In genomic region chr2:74620368-74620767, GRCm38 (mm10) we compare ENCODE assay signal across 28 mouse cellular contexts. TPM values are rescaled to one million over a fixed set of nuclear protein-coding genes. Genes with fewer than 3 reads are reported as not detected.
"Had no signal": no experiment of that assay in that cellular context is flagged by ENCODE, and none has a peak within 500 bp of the region (broad histone marks: within the 10 kb centered on the region; RNA-seq: fewer than 3 reads in every experiment).

No protein-coding gene starts in this region.

- ATAC-seq: liver, embryonic 12.5 days; midbrain, embryonic 16.5 days had no signal

- H3K4me1 ChIP-seq: liver, embryonic 12.5 days; liver, embryonic 15.5 days; midbrain, embryonic 12.5 days; neural tube, embryonic 13.5 days; stomach, embryonic 15.5 days had no signal

- H3K27ac ChIP-seq: liver, embryonic 12.5 days; liver, embryonic 15.5 days; macrophage; midbrain, embryonic 12.5 days; neural tube, embryonic 13.5 days; stomach, embryonic 15.5 days had no signal

- H3K4me3 ChIP-seq: liver, embryonic 12.5 days; liver, embryonic 15.5 days; midbrain, embryonic 12.5 days; myocyte; neural tube, embryonic 13.5 days; stomach, embryonic 15.5 days had no signal

- H3K9me3 ChIP-seq: liver, embryonic 12.5 days; liver, embryonic 15.5 days; midbrain, embryonic 12.5 days; neural tube, embryonic 13.5 days; stomach, embryonic 15.5 days had no signal

- H3K36me3 ChIP-seq: liver, embryonic 12.5 days; liver, embryonic 15.5 days; midbrain, embryonic 12.5 days; neural tube, embryonic 13.5 days; stomach, embryonic 15.5 days had no signal

- H3K9ac ChIP-seq: liver, embryonic 12.5 days; liver, embryonic 15.5 days; midbrain, embryonic 12.5 days; neural tube, embryonic 13.5 days; stomach, embryonic 15.5 days had no signal

- H3K4me2 ChIP-seq: liver, embryonic 12.5 days; liver, embryonic 15.5 days; midbrain, embryonic 12.5 days; neural tube, embryonic 13.5 days; stomach, embryonic 15.5 days had no signal

- DNase-seq: kidney, adult 18-20 months; kidney, adult 9 months; kidney, postnatal 14 days; kidney, postnatal 4 days; liver; lung, adult 2 months; retina, postnatal 1 day; right cerebral cortex, postnatal 25 days; spleen, adult 18-20 months; thymus, postnatal 25 days had no signal

- H3K27me3 ChIP-seq: liver, embryonic 12.5 days; liver, embryonic 15.5 days; midbrain, embryonic 12.5 days; neural tube, embryonic 13.5 days; stomach, embryonic 15.5 days had no signal

RNA-seq across cellular contexts. Expression of gene Evx2, which starts 39.0 kb away (rescaled TPM):
- total RNA-seq: layer of hippocampus, adult 18-20 months; layer of hippocampus, postnatal 14 days; left cerebral cortex, adult 18-20 months; left cerebral cortex, postnatal 25 days; megakaryocyte, adult 5-6 weeks; monocyte, adult 5-6 weeks; neutrophil, adult 5-6 weeks had no signal
- polyA plus RNA-seq: kidney, embryonic 16.5 days; liver, embryonic 12.5 days; liver, embryonic 15.5 days; lung, adult 2 months; lung, embryonic 16.5 days; macrophage; myocyte; stomach, embryonic 15.5 days; thymus, postnatal 0 days had no signal

RNA-seq across cellular contexts. Expression of gene Hoxd13, which starts 47.7 kb away (rescaled TPM):
- total RNA-seq: layer of hippocampus, adult 18-20 months; layer of hippocampus, postnatal 14 days; left cerebral cortex, adult 18-20 months; left cerebral cortex, postnatal 25 days; megakaryocyte, adult 5-6 weeks; monocyte, adult 5-6 weeks; neutrophil, adult 5-6 weeks had no signal
- polyA plus RNA-seq: liver, embryonic 12.5 days; liver, embryonic 15.5 days; lung, embryonic 16.5 days; macrophage; midbrain, embryonic 12.5 days; midbrain, embryonic 16.5 days; myocyte; stomach, embryonic 15.5 days; thymus, postnatal 0 days had no signal

RNA-seq across cellular contexts. Expression of gene Hoxd12, which starts 54.4 kb away (rescaled TPM):
- total RNA-seq: layer of hippocampus, adult 18-20 months; layer of hippocampus, postnatal 14 days; left cerebral cortex, adult 18-20 months; left cerebral cortex, postnatal 25 days; megakaryocyte, adult 5-6 weeks; monocyte, adult 5-6 weeks; neutrophil, adult 5-6 weeks had no signal
- polyA plus RNA-seq: liver, embryonic 12.5 days; liver, embryonic 15.5 days; lung, adult 2 months; lung, embryonic 16.5 days; macrophage; midbrain, embryonic 12.5 days; midbrain, embryonic 16.5 days; myocyte; thymus, postnatal 0 days had no signal

RNA-seq across cellular contexts. Expression of gene Hoxd11, which starts 59.0 kb away (rescaled TPM):
- total RNA-seq: layer of hippocampus, adult 18-20 months; layer of hippocampus, postnatal 14 days; left cerebral cortex, adult 18-20 months; left cerebral cortex, postnatal 25 days; megakaryocyte, adult 5-6 weeks; monocyte, adult 5-6 weeks; neutrophil, adult 5-6 weeks had no signal
- polyA plus RNA-seq: liver, embryonic 12.5 days; liver, embryonic 15.5 days; lung, adult 2 months; lung, embryonic 16.5 days; macrophage; midbrain, embryonic 12.5 days; midbrain, embryonic 16.5 days; myocyte; thymus, postnatal 0 days had no signal
